Mouse (Mus musculus) heart, embryonic 16.5 days (tissue): ENCODE results near the gene F5. TPM values are rescaled to one million over a fixed set of nuclear protein-coding genes. Genes with fewer than 3 reads are reported as not detected.

Source experiments
- ATAC-seq: fragments of 200-750 bp; cut with Nextera tagmentation; replicated peaks from 2 replicates; pipeline ENCODE4 v1.8.0; 2017; ENCODE audit warnings: moderate number of reproducible peaks; ENCODE audit not compliant: insufficient read depth, low FRiP score; ENCODE audit errors: extremely low read depth
- H3K27ac ChIP-seq: fragments of 300-500 bp; sonication (generic); 2 replicates; pipeline ENCODE4 v1.5.1; 2014; ENCODE audit warnings: mild to moderate bottlenecking, low read length, control low read depth, moderate library complexity
- H3K27me3 ChIP-seq: fragments of 300-500 bp; sonication (generic); 2 replicates; pipeline ENCODE4 v1.6.1; 2014; ENCODE audit warnings: low read length, mixed read lengths; ENCODE audit not compliant: control insufficient read depth, insufficient read depth
- H3K36me3 ChIP-seq: fragments of 300-500 bp; sonication (generic); 2 replicates; pipeline ENCODE4 v1.6.1; 2014; ENCODE audit not compliant: control insufficient read depth, insufficient read depth
- H3K4me1 ChIP-seq: fragments of 300-500 bp; sonication (generic); 2 replicates; pipeline ENCODE4 v1.6.1; 2014; ENCODE audit warnings: low read length, mixed read lengths; ENCODE audit not compliant: control insufficient read depth, insufficient read depth
- H3K4me2 ChIP-seq: fragments of 300-500 bp; sonication (generic); 2 replicates; pipeline ENCODE4 v1.6.1; 2014; ENCODE audit warnings: low read depth, mild to moderate bottlenecking, control low read depth, low read length
- H3K4me3 ChIP-seq: fragments of 300-500 bp; sonication (generic); 2 replicates; pipeline ENCODE4 v1.5.1; 2014; ENCODE audit warnings: mild to moderate bottlenecking, control low read depth, low read length
- H3K9ac ChIP-seq: fragments of 300-500 bp; sonication (generic); 2 replicates; pipeline ENCODE4 v1.6.1; 2014; ENCODE audit warnings: low read length, control low read depth
- H3K9me3 ChIP-seq: fragments of 300-500 bp; sonication (generic); replicated peaks from 2 replicates; pipeline ENCODE4 v1.6.1; 2016; ENCODE audit warnings: low read length; ENCODE audit not compliant: control insufficient read depth
- WGBS: fragments of 180-500 bp; shearing (Covaris S2); extraction: QIAGEN DNeasy Blood & Tissue Kit; methylation state at CpG from one replicate; pipeline ENCODE4 v1.1.7; 2014; 5-methylcytosine and 5-hydroxymethylcytosine counted together
- polyA plus RNA-seq: library from polyadenylated mRNA; unstranded; fragments of >200 nt; fragmentation: Nextera tagmentation; extraction: Ambion mirVana; gene quantifications from 2 replicates; pipeline ENCODE4 v1.2.1, GENCODE M21; 2015

Gene F5
- polyA plus RNA-seq, 1 experiment from 2014 or later = 0.21 TPM

- no peak overlapping the region for H3K9ac ChIP-seq
- no peak overlapping the region for H3K4me3 ChIP-seq
- no peak overlapping the region for H3K27ac ChIP-seq
- no peak for ATAC-seq
- H3K4me1 ChIP-seq = no peaks in the 10 kb centered on the region
- no peaks in the 10 kb centered on the region for H3K27me3 ChIP-seq
- no peak overlapping the region for H3K4me2 ChIP-seq
- H3K9me3 ChIP-seq = no peaks in the 10 kb centered on the region
- H3K36me3 ChIP-seq = no peaks in the 10 kb centered on the region
- 62% methylated on average over 3 of the region's 3 CpGs for WGBS
Measured at GRCm38 (mm10) chr1:164120777-164121158, 30.9 kb upstream of the F5 start.

GRCm38 (mm10) chr1:164123836-164124235, 27.8 kb upstream of the F5 start:
- no peak overlapping the region for H3K4me2 ChIP-seq
- H3K4me3 ChIP-seq = no peak overlapping the region
- no peaks in the 10 kb centered on the region; the same call in 1 of the 2 replicates for H3K9me3 ChIP-seq
- H3K27me3 ChIP-seq = no peaks in the 10 kb centered on the region
- no peak for ATAC-seq
- no peak overlapping the region for H3K9ac ChIP-seq
- H3K4me1 ChIP-seq = no peaks in the 10 kb centered on the region
- H3K36me3 ChIP-seq = no peaks in the 10 kb centered on the region
- no peak overlapping the region for H3K27ac ChIP-seq
- 62% methylated on average over 3 of the region's 3 CpGs for WGBS

GRCm38 (mm10) chr1:164130013-164130412, 21.6 kb upstream of the F5 start:
- H3K27me3 ChIP-seq = no peaks in the 10 kb centered on the region
- H3K4me1 ChIP-seq = no peaks in the 10 kb centered on the region
- no peak for ATAC-seq
- H3K36me3 ChIP-seq = no peaks in the 10 kb centered on the region
- no peak overlapping the region for H3K27ac ChIP-seq
- no peak overlapping the region for H3K9ac ChIP-seq
- H3K9me3 ChIP-seq = no peaks in the 10 kb centered on the region; the same call in 1 of the 2 replicates
- H3K4me2 ChIP-seq = no peak overlapping the region
- no peak overlapping the region for H3K4me3 ChIP-seq
- 70% methylated on average over 3 of the region's 3 CpGs for WGBS

- Histone ChIP-seq H3K27me3 (no peaks in the 10 kb centered on the region), H3K36me3 (no peaks in the 10 kb centered on the region), H3K9me3 (no peaks in the 10 kb centered on the region; the same call in 1 of the 2 replicates), H3K4me3 (no peak overlapping the region), H3K27ac (no peak overlapping the region), H3K4me1 (peaks cover 2% of the 10 kb centered on the region; the same call in 1 of the 2 replicates), H3K4me2 (no peak overlapping the region), H3K9ac (no peak overlapping the region)
- no peak for ATAC-seq
- 74% methylated on average over 1 of the region's 1 CpGs for WGBS
Measured at GRCm38 (mm10) chr1:164132609-164133008, 19.0 kb upstream of the F5 start.

- no peaks in the 10 kb centered on the region for H3K27me3 ChIP-seq
- H3K27ac ChIP-seq = no peak overlapping the region
- H3K9ac ChIP-seq = no peak overlapping the region
- peaks cover 2% of the 10 kb centered on the region; the same call in 1 of the 2 replicates for H3K4me1 ChIP-seq
- H3K36me3 ChIP-seq = no peaks in the 10 kb centered on the region
- no peak overlapping the region for H3K4me3 ChIP-seq
- no peak overlapping the region for H3K4me2 ChIP-seq
- ATAC-seq = no peak
- WGBS = 59% methylated on average over 6 of the region's 6 CpGs
- H3K9me3 ChIP-seq = no peaks in the 10 kb centered on the region
Measured at GRCm38 (mm10) chr1:164134101-164134500, 17.5 kb upstream of the F5 start.

- Histone ChIP-seq H3K4me1 (peaks cover 2% of the 10 kb centered on the region; the same call in 1 of the 2 replicates), H3K4me2 (no peak overlapping the region), H3K27me3 (no peaks in the 10 kb centered on the region), H3K36me3 (no peaks in the 10 kb centered on the region), H3K9me3 (no peaks in the 10 kb centered on the region), H3K27ac (no peak overlapping the region), H3K4me3 (no peak overlapping the region), H3K9ac (no peak overlapping the region)
- ATAC-seq = 0 out of 2 replicates have a peak, but pooled peaks have one; percentile 9
- 25% methylated on average over 5 of the region's 5 CpGs for WGBS
Measured at GRCm38 (mm10) chr1:164135360-164135759, 16.3 kb upstream of the F5 start.

- H3K27ac ChIP-seq = no peak overlapping the region
- WGBS = 38% methylated on average over 11 of the region's 11 CpGs
- no peaks in the 10 kb centered on the region for H3K9me3 ChIP-seq
- no peak overlapping the region for H3K4me2 ChIP-seq
- H3K27me3 ChIP-seq = no peaks in the 10 kb centered on the region
- no peak overlapping the region for H3K9ac ChIP-seq
- no peak overlapping the region for H3K4me3 ChIP-seq
- H3K36me3 ChIP-seq = no peaks in the 10 kb centered on the region
- peaks cover 2% of the 10 kb centered on the region; the same call in 1 of the 2 replicates for H3K4me1 ChIP-seq
- no peak for ATAC-seq
Measured at GRCm38 (mm10) chr1:164135960-164136359, 15.7 kb upstream of the F5 start.

GRCm38 (mm10) chr1:164136636-164137035, 15.0 kb upstream of the F5 start:
- Histone ChIP-seq H3K27ac (no peak overlapping the region), H3K36me3 (no peaks in the 10 kb centered on the region), H3K4me2 (no peak overlapping the region), H3K27me3 (no peaks in the 10 kb centered on the region), H3K9me3 (no peaks in the 10 kb centered on the region), H3K4me3 (no peak overlapping the region), H3K9ac (no peak overlapping the region), H3K4me1 (peaks cover 2% of the 10 kb centered on the region; the same call in 1 of the 2 replicates)
- WGBS = 56% methylated on average over 6 of the region's 6 CpGs
- ATAC-seq = no peak

GRCm38 (mm10) chr1:164138365-164139130, 13.1 kb upstream of the F5 start:
- no peaks in the 10 kb centered on the region for H3K9me3 ChIP-seq
- H3K4me2 ChIP-seq = peak overlapping the region; percentile 10; the same call in 1 of the 2 replicates
- H3K27me3 ChIP-seq = no peaks in the 10 kb centered on the region
- no peak overlapping the region for H3K27ac ChIP-seq
- H3K4me1 ChIP-seq = peaks cover 2% of the 10 kb centered on the region; the same call in 1 of the 2 replicates
- H3K4me3 ChIP-seq = no peak overlapping the region
- 4% methylated on average over 5 of the region's 5 CpGs for WGBS
- H3K9ac ChIP-seq = no peak overlapping the region
- H3K36me3 ChIP-seq = no peaks in the 10 kb centered on the region
- ATAC-seq = peak; percentile 63; the same call in 1 of the 2 replicates
